Mouse (Mus musculus): ENCODE results near the gene Cpne2. TPM values are rescaled to one million over a fixed set of nuclear protein-coding genes. Genes with fewer than 3 reads are reported as not detected.
A peak's percentile ranks its signal among the peaks of the same experiment; 100 is the strongest.

The Cpne2 gene
- polyA plus RNA-seq, 1 experiment from 2014 or later: 8.8 TPM

DNA sequence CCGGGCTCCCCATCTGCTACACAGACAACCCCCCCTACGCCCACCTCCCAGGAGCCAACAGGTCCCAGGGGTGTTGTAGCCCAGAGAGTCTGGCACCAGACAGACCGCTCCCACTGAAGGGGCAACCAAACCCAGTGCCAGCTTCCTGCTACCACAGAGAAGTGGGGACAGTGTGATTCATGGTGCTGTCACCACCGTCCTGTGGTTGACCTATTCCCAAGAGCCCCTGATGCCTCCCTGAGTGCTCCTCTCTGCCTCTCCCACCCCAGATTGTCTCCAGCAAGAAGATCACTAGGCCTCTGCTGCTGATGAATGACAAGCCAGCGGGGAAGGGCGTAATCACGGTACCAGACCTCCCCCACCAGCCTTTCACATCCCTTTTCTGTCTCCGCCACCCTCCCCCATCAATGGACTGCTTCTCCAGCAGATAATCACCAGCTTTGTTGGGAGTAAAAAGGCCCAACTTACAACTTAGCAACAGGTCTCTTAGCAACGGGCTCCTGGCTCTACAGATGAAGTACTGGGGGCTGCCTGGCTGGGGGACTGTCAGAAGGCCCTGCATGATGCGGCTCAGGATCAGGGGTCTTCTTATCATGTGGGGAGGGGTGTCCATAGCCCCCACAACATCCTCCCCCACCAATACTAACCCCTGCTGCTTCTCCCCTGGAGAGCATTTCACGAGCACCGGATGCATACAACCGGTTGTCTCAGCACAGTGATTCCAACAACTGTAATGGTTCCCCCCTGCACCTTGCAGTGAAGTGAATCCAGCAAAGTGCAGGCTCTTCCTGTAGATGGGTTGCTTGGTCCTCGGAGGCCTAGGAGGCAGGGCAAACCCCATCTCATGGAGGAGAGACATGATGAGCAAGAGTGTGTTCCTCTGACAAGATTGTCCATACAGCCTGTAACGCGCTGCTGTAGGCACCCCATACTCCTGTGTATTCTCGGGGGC lies 19.0 kb downstream of the Cpne2 start:
- ATAC-seq (replicated peaks; ENCODE audit: insufficient number of reproducible peaks, low FRiP score, low TSS enrichment, low read depth) (peak; percentile 72), DNase-seq (ENCODE audit: low spot score) (peak; percentile 66)
- H3K4me3 ChIP-seq (ENCODE audit: low read depth, low read length): no peak overlapping the region

DNA sequence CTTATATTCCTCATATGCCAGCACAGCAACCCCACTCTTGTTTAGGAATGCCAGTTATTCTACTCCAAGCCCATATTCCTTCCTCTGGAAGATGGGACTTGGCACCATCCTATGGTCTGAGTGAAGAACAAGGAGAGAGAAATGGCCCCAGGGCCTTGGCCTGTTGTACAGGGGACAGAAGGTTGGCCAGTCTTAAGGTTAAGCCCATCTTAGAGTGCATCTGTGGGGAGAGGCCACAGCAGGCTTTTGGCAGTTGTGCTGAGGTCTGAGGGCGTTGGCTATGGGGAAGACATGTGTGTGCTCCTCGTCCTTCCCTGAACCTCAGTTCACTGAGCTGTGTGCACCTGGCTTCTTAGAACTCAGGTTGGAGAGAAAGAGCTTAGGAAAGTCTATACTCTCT lies 19.9 kb downstream of the Cpne2 start:
- Histone ChIP-seq H3K36me3 (replicated peaks; ENCODE audit: control insufficient read depth, insufficient read depth, low read depth, low read length) (no peaks in the 10 kb centered on the region), H3K9ac (replicated peaks; ENCODE audit: low read length) (no peak overlapping the region), H3K27me3 (ENCODE audit: control insufficient read depth, insufficient read depth, low read length) (no peaks in the 10 kb centered on the region), H3K4me2 (ENCODE audit: low read depth, low read length) (no peak overlapping the region), H3K4me1 (ENCODE audit: control insufficient read depth, insufficient read depth, low read length) (no peaks in the 10 kb centered on the region; the same call in 1 of the 2 replicates), H3K4me3 (ENCODE audit: low read depth, low read length) (no peak overlapping the region), H3K9me3 (replicated peaks; ENCODE audit: control insufficient read depth, low read length) (no peaks in the 10 kb centered on the region), H3K27ac (replicated peaks; ENCODE audit: low read depth, low read length) (no peak overlapping the region)
- ATAC-seq (replicated peaks; ENCODE audit: insufficient number of reproducible peaks, low FRiP score, low TSS enrichment, low read depth) (no peak), DNase-seq (ENCODE audit: low spot score) (no peak)
- WGBS: 86% methylated on average over 2 of the region's 2 CpGs

More for the DNA sequence above, 19.0 kb downstream of the Cpne2 start:
- Histone ChIP-seq H3K27ac (replicated peaks; ENCODE audit: low read depth, low read length) (no peak overlapping the region), H3K36me3 (replicated peaks; ENCODE audit: control insufficient read depth, insufficient read depth, low read depth, low read length) (no peaks in the 10 kb centered on the region), H3K4me2 (ENCODE audit: low read depth, low read length) (peak overlapping the region; percentile 4; the same call in 1 of the 2 replicates), H3K4me1 (ENCODE audit: control insufficient read depth, insufficient read depth, low read length) (no peaks in the 10 kb centered on the region; the same call in 1 of the 2 replicates), H3K27me3 (ENCODE audit: control insufficient read depth, insufficient read depth, low read length) (no peaks in the 10 kb centered on the region), H3K9ac (replicated peaks; ENCODE audit: low read length) (no peak overlapping the region), H3K9me3 (replicated peaks; ENCODE audit: control insufficient read depth, low read length) (no peaks in the 10 kb centered on the region)
- WGBS: 42% methylated on average over 17 of the region's 17 CpGs

DNA sequence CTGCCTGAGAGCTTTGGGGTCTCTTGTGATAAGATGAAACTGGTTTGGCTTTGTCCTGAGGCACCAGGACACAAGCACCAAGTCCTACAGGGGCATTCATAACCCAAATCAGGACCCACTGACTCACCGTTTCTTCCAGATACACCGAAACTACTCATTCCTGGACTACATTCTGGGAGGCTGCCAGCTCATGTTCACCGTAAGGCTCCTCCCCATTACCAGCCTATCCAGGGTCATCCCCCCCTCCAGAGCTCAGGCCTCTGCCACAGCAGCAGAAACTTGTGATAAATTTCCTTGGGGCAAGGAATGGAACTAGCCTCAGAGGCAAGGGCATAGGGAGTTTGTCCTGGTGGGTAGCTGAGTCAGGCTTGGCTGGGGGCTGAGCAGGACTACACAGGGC lies 24.5 kb downstream of the Cpne2 start:
- DNase-seq (ENCODE audit: low spot score) (no peak), ATAC-seq (replicated peaks; ENCODE audit: insufficient number of reproducible peaks, low FRiP score, low TSS enrichment, low read depth) (no peak)
- no peaks in the 10 kb centered on the region for H3K27me3 ChIP-seq (ENCODE audit: control insufficient read depth, insufficient read depth, low read length)
- 71% methylated on average over 3 of the region's 3 CpGs for WGBS
- no peak overlapping the region for H3K4me2 ChIP-seq (ENCODE audit: low read depth, low read length)
- no peak overlapping the region for H3K4me3 ChIP-seq (ENCODE audit: low read depth, low read length)
- no peak overlapping the region for H3K27ac ChIP-seq (replicated peaks; ENCODE audit: low read depth, low read length)
- no peaks in the 10 kb centered on the region for H3K9me3 ChIP-seq (replicated peaks; ENCODE audit: control insufficient read depth, low read length)
- H3K9ac ChIP-seq (replicated peaks; ENCODE audit: low read length): no peak overlapping the region
- H3K36me3 ChIP-seq (replicated peaks; ENCODE audit: control insufficient read depth, insufficient read depth, low read depth, low read length): no peaks in the 10 kb centered on the region
- H3K4me1 ChIP-seq (ENCODE audit: control insufficient read depth, insufficient read depth, low read length): no peaks in the 10 kb centered on the region

DNA sequence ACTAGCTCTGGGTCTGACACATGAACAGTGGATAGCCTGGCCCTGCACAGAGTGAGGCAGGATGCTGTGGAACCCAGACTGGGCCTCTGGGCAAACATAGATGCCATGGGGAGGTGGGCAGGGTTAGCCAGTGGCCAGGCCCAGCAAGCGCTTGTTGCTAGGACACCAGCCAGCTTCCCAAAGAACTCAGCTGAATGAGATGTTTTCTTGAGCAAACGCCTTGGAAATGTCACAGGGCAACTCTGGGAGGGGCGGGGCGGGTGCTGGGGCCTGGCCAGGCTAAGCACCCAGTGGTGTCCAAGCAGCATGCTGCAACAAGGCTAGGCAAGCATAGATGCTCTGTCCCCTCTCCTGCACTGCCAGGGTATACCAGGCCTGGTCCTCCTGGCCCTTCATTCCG lies 28.5 kb downstream of the Cpne2 start:
- H3K36me3 ChIP-seq (replicated peaks; ENCODE audit: control insufficient read depth, insufficient read depth, low read depth, low read length): no peaks in the 10 kb centered on the region
- 50% methylated on average over 5 of the region's 5 CpGs for WGBS
- no peaks in the 10 kb centered on the region for H3K27me3 ChIP-seq (ENCODE audit: control insufficient read depth, insufficient read depth, low read length)
- H3K9ac ChIP-seq (replicated peaks; ENCODE audit: low read length): no peak overlapping the region
- no peak for DNase-seq (ENCODE audit: low spot score)
- H3K4me1 ChIP-seq (ENCODE audit: control insufficient read depth, insufficient read depth, low read length): no peaks in the 10 kb centered on the region
- H3K4me3 ChIP-seq (ENCODE audit: low read depth, low read length): no peak overlapping the region
- H3K4me2 ChIP-seq (ENCODE audit: low read depth, low read length): no peak overlapping the region
- no peak for ATAC-seq (replicated peaks; ENCODE audit: insufficient number of reproducible peaks, low FRiP score, low TSS enrichment, low read depth)
- H3K27ac ChIP-seq (replicated peaks; ENCODE audit: low read depth, low read length): no peak overlapping the region
- no peaks in the 10 kb centered on the region for H3K9me3 ChIP-seq (replicated peaks; ENCODE audit: control insufficient read depth, low read length)

DNA sequence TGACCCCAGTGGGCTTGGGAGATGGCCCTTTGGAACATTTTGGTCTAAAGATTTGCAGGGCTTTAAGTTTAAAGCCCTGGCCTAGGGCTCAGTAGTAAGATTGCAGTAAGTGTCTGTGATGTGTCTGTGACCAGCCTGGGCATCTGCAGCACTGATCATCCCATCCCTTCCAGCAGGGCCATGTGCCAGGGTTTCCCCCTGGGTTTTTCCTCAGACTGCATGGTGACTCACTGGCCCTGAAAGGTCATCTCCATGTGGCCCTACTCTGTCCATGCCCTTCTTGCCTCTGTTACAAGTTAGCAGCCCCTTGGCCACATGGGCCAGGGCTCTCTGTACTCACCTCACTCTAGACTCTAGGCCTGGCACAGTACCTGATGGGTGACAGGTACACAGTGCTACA lies 31.6 kb downstream of the Cpne2 start:
- no peak for ATAC-seq (replicated peaks; ENCODE audit: insufficient number of reproducible peaks, low FRiP score, low TSS enrichment, low read depth)
- no peaks in the 10 kb centered on the region for H3K27me3 ChIP-seq (ENCODE audit: control insufficient read depth, insufficient read depth, low read length)

DNA sequence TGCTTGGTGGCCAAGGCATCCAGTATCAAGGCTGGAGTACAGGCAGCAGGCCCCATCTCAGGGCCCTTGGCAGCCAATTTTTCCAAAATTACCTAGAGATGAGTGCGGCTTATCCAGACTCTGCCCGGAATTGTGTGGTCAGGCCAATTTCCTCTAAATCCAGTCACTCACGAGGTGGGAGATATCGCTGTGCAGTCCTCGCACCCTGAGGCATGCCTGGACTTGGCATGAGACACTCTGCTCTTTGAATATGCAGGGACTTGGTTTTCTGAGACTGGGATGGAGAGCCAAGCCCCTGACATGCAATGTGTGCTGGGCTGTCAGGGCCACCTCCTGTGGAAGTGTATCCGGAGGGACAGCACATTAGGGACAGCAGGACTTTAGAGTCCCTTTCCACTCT lies 33.2 kb downstream of the Cpne2 start:
- WGBS: 80% methylated on average over 6 of the region's 6 CpGs
- DNase-seq (ENCODE audit: low spot score) (no peak), ATAC-seq (replicated peaks; ENCODE audit: insufficient number of reproducible peaks, low FRiP score, low TSS enrichment, low read depth) (no peak)
- Histone ChIP-seq H3K4me2 (ENCODE audit: low read depth, low read length) (no peak overlapping the region), H3K27ac (replicated peaks; ENCODE audit: low read depth, low read length) (no peak overlapping the region), H3K9ac (replicated peaks; ENCODE audit: low read length) (no peak overlapping the region), H3K27me3 (ENCODE audit: control insufficient read depth, insufficient read depth, low read length) (no peaks in the 10 kb centered on the region), H3K9me3 (replicated peaks; ENCODE audit: control insufficient read depth, low read length) (no peaks in the 10 kb centered on the region), H3K4me1 (ENCODE audit: control insufficient read depth, insufficient read depth, low read length) (peaks cover 2% of the 10 kb centered on the region; the same call in 1 of the 2 replicates), H3K4me3 (ENCODE audit: low read depth, low read length) (no peak overlapping the region), H3K36me3 (replicated peaks; ENCODE audit: control insufficient read depth, insufficient read depth, low read depth, low read length) (no peaks in the 10 kb centered on the region)

More for the DNA sequence above, 31.6 kb downstream of the Cpne2 start:
- Histone ChIP-seq H3K9ac (replicated peaks; ENCODE audit: low read length) (no peak overlapping the region), H3K27ac (replicated peaks; ENCODE audit: low read depth, low read length) (no peak overlapping the region), H3K4me2 (ENCODE audit: low read depth, low read length) (no peak overlapping the region), H3K4me3 (ENCODE audit: low read depth, low read length) (no peak overlapping the region), H3K36me3 (replicated peaks; ENCODE audit: control insufficient read depth, insufficient read depth, low read depth, low read length) (no peaks in the 10 kb centered on the region), H3K4me1 (ENCODE audit: control insufficient read depth, insufficient read depth, low read length) (peaks cover 2% of the 10 kb centered on the region; the same call in 1 of the 2 replicates), H3K9me3 (replicated peaks; ENCODE audit: control insufficient read depth, low read length) (no peaks in the 10 kb centered on the region)
- DNase-seq (ENCODE audit: low spot score): no peak

DNA sequence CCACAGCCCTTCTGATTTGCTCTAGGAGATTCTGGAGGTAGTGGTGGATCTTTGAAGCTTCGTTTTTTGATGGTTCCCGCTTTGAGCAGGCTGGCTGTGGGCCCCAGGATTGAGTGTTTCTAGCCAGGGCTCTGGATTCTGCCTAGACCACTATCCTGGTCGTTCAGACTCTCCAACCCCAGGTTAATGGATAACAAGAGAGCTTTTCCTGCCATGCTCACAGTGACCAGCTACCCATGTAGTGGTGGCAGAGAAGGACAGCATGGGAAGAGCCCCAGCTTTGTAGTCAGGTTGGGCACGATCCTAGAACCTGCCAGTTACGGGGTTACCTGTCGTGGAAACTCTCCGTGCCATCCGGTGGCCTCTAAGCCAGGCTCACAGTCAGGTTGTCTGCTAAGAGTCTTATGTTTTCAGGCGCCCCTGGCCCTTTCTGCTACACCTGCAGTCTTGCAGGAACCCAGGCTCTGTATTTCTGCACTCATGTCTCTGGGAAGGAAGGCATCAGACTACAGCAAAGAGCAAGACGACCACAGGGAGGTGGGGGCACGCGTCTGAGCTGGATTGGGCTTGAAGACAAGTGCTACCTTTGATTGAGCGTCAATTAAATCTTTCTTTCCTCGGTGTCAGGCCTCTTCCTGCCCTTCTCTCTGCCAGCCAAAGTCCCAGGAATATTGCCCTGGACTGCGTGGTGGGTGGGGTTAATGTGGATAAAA lies 33.8 kb downstream of the Cpne2 start:
- no peak for DNase-seq (ENCODE audit: low spot score)
- Histone ChIP-seq H3K4me1 (ENCODE audit: control insufficient read depth, insufficient read depth, low read length) (peaks cover 2% of the 10 kb centered on the region; the same call in 1 of the 2 replicates), H3K4me2 (ENCODE audit: low read depth, low read length) (no peak overlapping the region), H3K4me3 (ENCODE audit: low read depth, low read length) (no peak overlapping the region), H3K27ac (replicated peaks; ENCODE audit: low read depth, low read length) (no peak overlapping the region), H3K9me3 (replicated peaks; ENCODE audit: control insufficient read depth, low read length) (no peaks in the 10 kb centered on the region), H3K9ac (replicated peaks; ENCODE audit: low read length) (no peak overlapping the region), H3K36me3 (replicated peaks; ENCODE audit: control insufficient read depth, insufficient read depth, low read depth, low read length) (no peaks in the 10 kb centered on the region), H3K27me3 (ENCODE audit: control insufficient read depth, insufficient read depth, low read length) (no peaks in the 10 kb centered on the region)
- 62% methylated on average over 15 of the region's 15 CpGs for WGBS
- no peak for ATAC-seq (replicated peaks; ENCODE audit: insufficient number of reproducible peaks, low FRiP score, low TSS enrichment, low read depth)
